Mouse (Mus musculus): ENCODE results near the gene Nadk2. TPM values are rescaled to one million over a fixed set of nuclear protein-coding genes. Genes with fewer than 3 reads are reported as not detected.

The Nadk2 gene
- polyA plus RNA-seq, 1 experiment from 2014 or later: 13.7 TPM

DNA sequence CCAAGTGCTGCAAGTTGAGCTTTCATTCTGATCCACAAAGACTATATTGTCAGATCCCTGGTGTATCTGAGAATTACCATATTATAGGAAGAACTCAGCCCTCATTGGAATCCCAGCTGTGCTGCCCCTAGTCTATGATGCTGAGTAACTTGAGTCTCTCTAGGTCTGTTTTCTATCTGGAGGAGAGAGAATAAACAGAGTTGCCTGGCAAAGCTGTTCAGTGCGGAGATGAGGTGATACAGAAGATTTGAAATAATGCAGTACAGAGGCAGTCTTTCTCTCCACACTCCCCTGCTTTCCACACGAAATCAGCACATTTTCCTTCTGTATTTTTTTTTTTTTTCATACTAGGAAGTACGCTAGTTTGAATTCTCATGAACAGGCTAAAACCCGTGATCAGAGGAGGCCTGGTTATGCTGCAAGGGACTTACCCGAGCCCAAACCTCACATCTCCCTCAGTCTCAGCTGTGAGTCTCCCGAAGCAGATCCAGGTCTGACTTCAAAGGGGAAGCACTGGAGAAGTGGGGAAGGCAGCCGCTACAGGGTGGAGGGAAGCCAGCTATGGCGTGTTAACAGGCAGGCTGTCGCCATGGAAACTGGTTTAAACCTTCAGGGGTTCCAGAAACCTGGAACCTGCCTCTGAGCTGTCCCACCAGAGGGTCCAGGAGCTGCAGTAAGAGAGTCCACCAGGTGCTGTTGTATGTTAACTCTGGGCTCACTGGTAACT is 59.9 kb downstream of the Nadk2 start:
- DNase-seq (ENCODE audit: low spot score): no peak
- H3K9ac ChIP-seq (ENCODE audit: low read length): no peak overlapping the region

DNA sequence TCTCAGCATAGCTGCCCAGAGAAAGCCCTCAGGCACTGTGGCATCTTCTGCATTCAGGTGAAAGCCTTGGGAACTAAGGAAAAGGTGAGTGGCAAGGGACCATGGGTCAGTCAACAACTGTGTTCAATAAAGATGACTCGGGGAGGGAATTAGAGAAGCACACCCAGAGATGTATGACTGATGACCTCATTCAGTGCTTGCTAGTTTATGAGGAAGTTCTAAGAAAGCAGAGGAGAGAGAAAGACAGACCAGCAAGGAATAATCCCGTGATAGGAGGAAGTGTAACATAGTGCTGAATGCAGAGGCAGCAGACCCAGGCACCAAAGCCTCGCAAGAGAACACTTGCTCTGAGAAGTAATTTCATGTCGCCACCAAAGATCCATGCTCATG is 60.4 kb downstream of the Nadk2 start:
- no peak for DNase-seq (ENCODE audit: low spot score)
- H3K4me2 ChIP-seq (replicated peaks; ENCODE audit: low read depth): no peak overlapping the region
- no peak overlapping the region for H3K9ac ChIP-seq (ENCODE audit: low read length)
- TF ChIP-seq EP300 (optimal IDR thresholded peaks at IDR 0.05) (no peak), CTCF (IDR thresholded peaks at IDR 0.05; ENCODE audit: low read depth) (no peak)
- H3K4me1 ChIP-seq (replicated peaks; ENCODE audit: control insufficient read depth, insufficient read depth): 0 out of 2 replicates have a peak, but pooled peaks cover 4% of the 10 kb centered on the region
- 54% methylated on average over 4 of the region's 4 CpGs for WGBS
- ATAC-seq (ENCODE audit: low FRiP score, low TSS enrichment): peak; percentile 72
- H3K4me3 ChIP-seq (ENCODE audit: low read depth, low read length): no peak overlapping the region
- peak overlapping the region; percentile 76 for H3K27ac ChIP-seq (replicated peaks)
- no peaks in the 10 kb centered on the region for H3K9me3 ChIP-seq (ENCODE audit: control insufficient read depth, low read length)
- H3K27me3 ChIP-seq (ENCODE audit: control insufficient read depth, insufficient read depth, low read length): no peaks in the 10 kb centered on the region
- H3K36me3 ChIP-seq (ENCODE audit: control insufficient read depth, insufficient read depth, low read length): no peaks in the 10 kb centered on the region

More for the DNA sequence above, 59.9 kb downstream of the Nadk2 start:
- whole genome bisulfite sequencing: 72% methylated on average over 9 of the region's 9 CpGs
- H3K4me1 ChIP-seq (replicated peaks; ENCODE audit: control insufficient read depth, insufficient read depth): 0 out of 2 replicates have a peak, but pooled peaks cover 4% of the 10 kb centered on the region
- no peak; the same call in 1 of the 2 replicates for ATAC-seq (ENCODE audit: low FRiP score, low TSS enrichment)
- no peaks in the 10 kb centered on the region for H3K9me3 ChIP-seq (ENCODE audit: control insufficient read depth, low read length)
- no peaks in the 10 kb centered on the region for H3K27me3 ChIP-seq (ENCODE audit: control insufficient read depth, insufficient read depth, low read length)
- H3K36me3 ChIP-seq (ENCODE audit: control insufficient read depth, insufficient read depth, low read length): no peaks in the 10 kb centered on the region
- TF ChIP-seq EP300 (optimal IDR thresholded peaks at IDR 0.05): no peak
- no peak for TF ChIP-seq CTCF (IDR thresholded peaks at IDR 0.05; ENCODE audit: low read depth)
- no peak overlapping the region for H3K4me2 ChIP-seq (replicated peaks; ENCODE audit: low read depth)
- peak overlapping the region; percentile 76 for H3K27ac ChIP-seq (replicated peaks)
- no peak overlapping the region for H3K4me3 ChIP-seq (ENCODE audit: low read depth, low read length)

DNA sequence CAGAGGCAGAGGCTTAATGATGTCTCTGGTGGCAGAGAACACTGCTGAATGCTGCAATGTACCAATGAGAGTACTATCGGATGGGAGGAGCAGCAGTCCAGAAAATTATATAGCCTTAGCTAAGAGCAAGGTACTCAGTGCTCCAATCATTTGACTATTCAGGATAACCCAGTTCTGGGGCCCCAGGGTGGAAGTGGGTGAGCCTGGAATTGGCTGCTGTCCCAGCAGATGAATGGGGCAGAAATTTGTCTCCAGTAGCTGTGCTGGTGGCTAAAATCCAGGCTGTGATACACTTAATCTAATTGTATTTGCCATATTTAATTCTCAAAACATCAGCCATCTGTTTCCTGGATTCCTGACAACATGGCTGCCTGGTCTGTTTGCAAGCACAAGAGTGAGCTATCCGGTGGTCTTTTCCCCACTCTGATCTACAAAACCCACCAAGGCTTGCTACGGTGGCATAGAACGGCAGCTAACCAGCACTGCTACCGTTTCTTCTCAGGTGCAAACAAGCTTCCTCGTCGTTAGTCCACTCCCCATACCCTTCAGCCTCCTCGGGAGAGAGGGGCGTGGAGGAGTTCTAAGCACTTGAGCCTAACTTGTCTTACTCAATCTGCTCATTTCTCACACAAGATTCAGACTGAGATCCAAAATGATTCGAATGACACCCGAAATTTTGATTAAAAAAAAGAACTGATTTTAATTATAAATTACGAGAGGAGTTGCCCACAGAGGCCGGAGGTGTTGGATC is 61.8 kb downstream of the Nadk2 start:
- H3K27ac ChIP-seq (replicated peaks): peak overlapping the region; percentile 74
- no peak overlapping the region for H3K4me2 ChIP-seq (replicated peaks; ENCODE audit: low read depth)

DNA sequence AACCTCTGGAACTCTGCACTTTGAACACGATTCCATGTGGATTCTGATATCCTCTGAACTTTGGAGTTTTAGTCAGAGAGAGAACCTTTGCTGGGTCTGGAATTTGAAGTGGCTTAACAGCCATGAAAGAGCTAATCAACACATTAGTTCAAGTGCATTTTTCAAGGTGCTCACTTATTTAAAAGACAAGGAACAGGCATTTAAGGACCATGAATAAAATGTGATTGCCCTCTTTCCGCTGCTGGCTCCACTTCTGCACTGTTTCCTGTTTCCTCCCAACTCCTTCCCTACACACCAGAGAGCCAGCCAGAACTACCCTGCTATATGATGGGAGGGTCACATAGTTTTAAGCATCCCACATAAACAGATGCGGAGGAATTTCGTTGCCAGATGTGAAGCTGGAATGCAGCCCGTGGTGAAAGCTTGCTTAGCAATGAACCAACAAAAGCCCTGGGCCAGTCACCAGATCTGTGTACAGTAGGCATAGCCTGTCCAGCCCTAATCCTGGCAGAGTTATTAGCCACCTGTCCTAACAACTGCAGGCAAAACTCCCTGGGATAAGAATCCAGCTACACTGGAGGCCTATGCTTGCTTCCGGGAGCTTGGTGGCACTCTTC is 63.9 kb downstream of the Nadk2 start:
- H3K4me3 ChIP-seq (ENCODE audit: low read depth, low read length): no peak overlapping the region
- no peaks in the 10 kb centered on the region for H3K36me3 ChIP-seq (ENCODE audit: control insufficient read depth, insufficient read depth, low read length)
- DNase-seq (ENCODE audit: low spot score) (peak; percentile 22), ATAC-seq (ENCODE audit: low FRiP score, low TSS enrichment) (no peak)
- 0 out of 2 replicates have a peak, but pooled peaks cover 4% of the 10 kb centered on the region for H3K4me1 ChIP-seq (replicated peaks; ENCODE audit: control insufficient read depth, insufficient read depth)
- TF ChIP-seq EP300 (optimal IDR thresholded peaks at IDR 0.05): no peak
- TF ChIP-seq CTCF (IDR thresholded peaks at IDR 0.05; ENCODE audit: low read depth): 0 out of 2 replicates have a peak, but pooled peaks have one; percentile 2
- no peaks in the 10 kb centered on the region for H3K9me3 ChIP-seq (ENCODE audit: control insufficient read depth, low read length)
- H3K4me2 ChIP-seq (replicated peaks; ENCODE audit: low read depth): no peak overlapping the region
- H3K27ac ChIP-seq (replicated peaks): peak overlapping the region; percentile 25; the same call in 1 of the 2 replicates
- H3K27me3 ChIP-seq (ENCODE audit: control insufficient read depth, insufficient read depth, low read length): no peaks in the 10 kb centered on the region
- no peak overlapping the region for H3K9ac ChIP-seq (ENCODE audit: low read length)
- WGBS: 37% methylated on average over 6 of the region's 6 CpGs

More for the DNA sequence above, 61.8 kb downstream of the Nadk2 start:
- DNase-seq (ENCODE audit: low spot score) (no peak), ATAC-seq (ENCODE audit: low FRiP score, low TSS enrichment) (no peak)
- Histone ChIP-seq H3K9ac (ENCODE audit: low read length) (no peak overlapping the region), H3K9me3 (ENCODE audit: control insufficient read depth, low read length) (no peaks in the 10 kb centered on the region), H3K36me3 (ENCODE audit: control insufficient read depth, insufficient read depth, low read length) (no peaks in the 10 kb centered on the region), H3K4me1 (replicated peaks; ENCODE audit: control insufficient read depth, insufficient read depth) (0 out of 2 replicates have a peak, but pooled peaks cover 4% of the 10 kb centered on the region), H3K27me3 (ENCODE audit: control insufficient read depth, insufficient read depth, low read length) (no peaks in the 10 kb centered on the region), H3K4me3 (ENCODE audit: low read depth, low read length) (no peak overlapping the region)
- WGBS: 67% methylated on average over 13 of the region's 13 CpGs
- TF ChIP-seq EP300 (optimal IDR thresholded peaks at IDR 0.05): no peak
- no peak for TF ChIP-seq CTCF (IDR thresholded peaks at IDR 0.05; ENCODE audit: low read depth)

DNA sequence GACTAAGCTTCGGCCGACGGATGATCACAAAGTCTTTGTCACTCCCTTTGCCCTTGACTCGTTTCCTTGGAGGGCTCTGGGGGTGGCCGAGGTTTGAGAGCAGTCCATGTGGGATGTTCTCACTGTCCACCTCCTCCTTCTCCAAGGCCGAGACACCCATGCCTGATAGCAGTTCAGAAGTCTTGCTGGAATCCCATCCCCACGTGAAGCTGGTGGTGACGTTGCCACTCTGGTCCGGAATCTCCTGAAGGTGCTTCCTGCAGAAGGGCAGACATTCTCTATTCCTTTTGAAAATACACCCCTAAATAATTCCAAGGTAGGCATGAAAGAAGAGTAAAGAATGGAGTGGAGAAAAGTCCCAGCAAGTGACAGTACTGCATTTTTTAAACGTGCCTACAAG is 68.4 kb downstream of the Nadk2 start:
- Histone ChIP-seq H3K36me3 (ENCODE audit: control insufficient read depth, insufficient read depth, low read length) (no peaks in the 10 kb centered on the region), H3K4me2 (replicated peaks; ENCODE audit: low read depth) (peak overlapping the region; percentile 54), H3K27me3 (ENCODE audit: control insufficient read depth, insufficient read depth, low read length) (no peaks in the 10 kb centered on the region), H3K27ac (replicated peaks) (no peak overlapping the region), H3K4me3 (ENCODE audit: low read depth, low read length) (peak overlapping the region; percentile 98), H3K9me3 (ENCODE audit: control insufficient read depth, low read length) (no peaks in the 10 kb centered on the region), H3K4me1 (replicated peaks; ENCODE audit: control insufficient read depth, insufficient read depth) (no peaks in the 10 kb centered on the region), H3K9ac (ENCODE audit: low read length) (peak overlapping the region; percentile 51)
- TF ChIP-seq CTCF (IDR thresholded peaks at IDR 0.05; ENCODE audit: low read depth): no peak
- TF ChIP-seq EP300 (optimal IDR thresholded peaks at IDR 0.05): no peak
- no peak for DNase-seq (ENCODE audit: low spot score)
- 20% methylated on average over 10 of the region's 10 CpGs for WGBS
- ATAC-seq (ENCODE audit: low FRiP score, low TSS enrichment): no peak
